Mouse (Mus musculus) liver, embryonic 14.5 days (tissue): ENCODE data around the gene Tom1l2. TPM values are rescaled to one million over a fixed set of nuclear protein-coding genes. Genes with fewer than 3 reads are reported as not detected.

Experiments used
- ATAC-seq: fragments of 200-750 bp; cut with Nextera tagmentation; 2 replicates; pipeline ENCODE4 v1.8.0; 2017; ENCODE audit warnings: moderate number of reproducible peaks, mild to moderate bottlenecking, moderate library complexity; ENCODE audit not compliant: insufficient read depth
- DNase-seq, 3 experiments: peaks; one replicate each; pipeline ENCODE4 v3.0.0-alpha.2; 2012 to 2013; ENCODE audit warnings: low read depth in 3 of 3, low spot score in 3 of 3
- H3K27ac ChIP-seq: fragments of 300-500 bp; sonication (generic); 2 replicates; pipeline ENCODE4 v1.5.1; 2014; ENCODE audit warnings: moderate library complexity, mild to moderate bottlenecking, control low read depth, inconsistent platforms
- H3K27me3 ChIP-seq: fragments of 300-500 bp; sonication (generic); 2 replicates; pipeline ENCODE4 v1.6.1; 2014; ENCODE audit warnings: mild to moderate bottlenecking, low read length, moderate library complexity; ENCODE audit not compliant: control insufficient read depth, insufficient read depth
- H3K36me3 ChIP-seq: fragments of 300-500 bp; sonication (generic); replicated peaks from 2 replicates; pipeline ENCODE4 v1.6.1; 2014; ENCODE audit warnings: low read depth; ENCODE audit not compliant: control insufficient read depth, insufficient read depth
- H3K4me1 ChIP-seq, 2 experiments: fragments of 200-500 bp in 1 of 2; fragments of 300-500 bp in 1 of 2; sonication (generic) in 1 of 2; replicated peaks; 2 replicates each; pipeline ENCODE4 v1.6.1; 2012 to 2014; ENCODE audit warnings: antibody characterized with exemption in 1 of 2, inconsistent platforms in 1 of 2, low read length in 1 of 2; ENCODE audit not compliant: control insufficient read depth in 2 of 2, insufficient read depth in 2 of 2
- H3K4me2 ChIP-seq: fragments of 300-500 bp; sonication (generic); 2 replicates; pipeline ENCODE4 v1.6.1; 2014; ENCODE audit warnings: low read depth, mild to moderate bottlenecking, control low read depth, moderate library complexity
- H3K4me3 ChIP-seq, 2 experiments: fragments of 200-500 bp in 1 of 2; fragments of 300-500 bp in 1 of 2; sonication (generic) in 1 of 2; 2 replicates each; pipeline ENCODE4 v1.5.1; 2012 to 2014; ENCODE audit warnings: low read depth in 2 of 2, low read length in 2 of 2, mild to moderate bottlenecking in 2 of 2, control low read depth in 1 of 2, inconsistent platforms in 1 of 2, moderate library complexity in 1 of 2; ENCODE audit not compliant: insufficient read depth in 1 of 2
- H3K9ac ChIP-seq: fragments of 300-500 bp; sonication (generic); replicated peaks from 2 replicates; pipeline ENCODE4 v1.6.1; 2014; ENCODE audit warnings: mild to moderate bottlenecking, control low read depth, moderate library complexity
- H3K9me3 ChIP-seq: fragments of 300-500 bp; sonication (generic); 2 replicates; pipeline ENCODE4 v1.6.1; 2016; ENCODE audit warnings: low read length, mixed read lengths; ENCODE audit not compliant: control insufficient read depth
- CTCF ChIP-seq: IDR thresholded peaks from 2 replicates; pipeline ENCODE4 v1.5.1; 2016; ENCODE audit warnings: antibody characterized with exemption, low read depth, control low read depth
- EP300 ChIP-seq: IDR thresholded peaks from 2 replicates; pipeline ENCODE4 v1.6.1; 2016; ENCODE audit warnings: antibody characterized with exemption, low read depth
- WGBS: fragments of 180-500 bp; shearing (Covaris S2); extraction: QIAGEN DNeasy Blood & Tissue Kit; methylation state at CpG from one replicate; pipeline ENCODE4 v1.1.7; 2014; ENCODE audit not compliant: insufficient replicate concordance; 5-methylcytosine and 5-hydroxymethylcytosine counted together
- polyA plus RNA-seq, 2 experiments: library from polyadenylated mRNA; depleted of rRNA in 1 of 2; stranded (reverse) in 1 of 2; unstranded in 1 of 2; fragments of >200 nt; fragmentation: Nextera tagmentation in 1 of 2; extraction: Ambion mirVana in 1 of 2; gene quantifications; 2 replicates each; pipeline versions ENCODE4 v1.2.1 to v1.2.3; 2012 to 2014

Gene Tom1l2
- polyA plus RNA-seq, 2 experiments, result 2.4 to 4.9 TPM

DNA sequence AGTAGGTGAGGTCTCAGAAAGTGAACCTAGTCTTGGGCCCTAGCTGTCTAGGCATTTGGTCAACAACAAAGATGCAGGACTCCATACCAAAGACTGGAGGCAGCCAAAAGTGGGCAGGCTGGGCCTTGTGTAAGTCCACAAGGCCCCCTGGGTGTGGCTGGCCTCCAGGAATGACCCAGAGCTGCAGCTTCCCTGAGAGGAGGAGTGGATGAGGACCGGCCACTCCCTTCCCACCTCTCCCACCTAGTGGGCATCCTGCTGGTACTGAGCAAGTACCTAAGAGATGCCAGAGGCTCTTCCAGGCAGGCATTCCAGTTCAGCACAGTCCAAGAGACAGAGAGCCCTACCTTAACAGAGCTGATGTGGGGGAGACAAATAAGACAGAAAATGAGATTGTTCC is 7.2 kb upstream of the Tom1l2 start:
- TF ChIP-seq CTCF, result no peak
- TF ChIP-seq EP300, result no peak
- no peaks in the 10 kb centered on the region for H3K27me3 ChIP-seq
- 65% methylated on average over 1 of the region's 1 CpGs for WGBS

DNA sequence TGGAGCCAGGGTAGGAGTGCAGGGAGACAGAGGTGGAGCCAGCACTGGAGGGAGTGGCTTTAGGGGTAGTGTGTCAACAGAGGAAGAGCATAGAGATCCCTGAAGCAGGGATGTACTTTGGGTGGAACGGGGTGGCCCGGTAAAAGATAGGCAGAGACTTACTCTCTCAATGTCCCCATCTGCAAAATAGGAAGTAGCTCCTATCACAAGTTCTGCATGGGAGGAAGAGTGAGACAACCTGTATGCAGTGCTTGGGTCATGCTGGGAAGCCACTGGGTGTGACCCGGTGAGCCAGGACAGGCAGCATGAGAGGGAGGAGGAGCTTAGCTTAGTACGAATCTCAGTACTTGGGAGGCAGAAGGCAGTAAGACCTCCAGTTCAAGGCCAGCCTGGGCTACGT is 6.4 kb upstream of the Tom1l2 start:
- TF ChIP-seq EP300 (no peak), CTCF (no peak)
- no peak for DNase-seq
- Histone ChIP-seq H3K4me1 (0 out of 4 replicates have a peak, but pooled peaks cover 0 to 2% of the 10 kb centered on the region in 2 experiments), H3K4me3 (no peak overlapping the region), H3K36me3 (no peaks in the 10 kb centered on the region), H3K9me3 (no peaks in the 10 kb centered on the region), H3K27ac (no peak overlapping the region), H3K9ac (no peak overlapping the region), H3K27me3 (no peaks in the 10 kb centered on the region), H3K4me2 (no peak overlapping the region)
- no peak for ATAC-seq
- WGBS, result 38% methylated on average over 5 of the region's 5 CpGs

More for the DNA sequence above, 7.2 kb upstream of the Tom1l2 start:
- ATAC-seq, result no peak
- DNase-seq, result no peak
- Histone ChIP-seq H3K27ac (no peak overlapping the region), H3K9ac (no peak overlapping the region), H3K9me3 (no peaks in the 10 kb centered on the region), H3K4me3 (no peak overlapping the region), H3K4me1 (0 out of 4 replicates have a peak, but pooled peaks cover 0 to 2% of the 10 kb centered on the region in 2 experiments), H3K4me2 (no peak overlapping the region), H3K36me3 (no peaks in the 10 kb centered on the region)

DNA sequence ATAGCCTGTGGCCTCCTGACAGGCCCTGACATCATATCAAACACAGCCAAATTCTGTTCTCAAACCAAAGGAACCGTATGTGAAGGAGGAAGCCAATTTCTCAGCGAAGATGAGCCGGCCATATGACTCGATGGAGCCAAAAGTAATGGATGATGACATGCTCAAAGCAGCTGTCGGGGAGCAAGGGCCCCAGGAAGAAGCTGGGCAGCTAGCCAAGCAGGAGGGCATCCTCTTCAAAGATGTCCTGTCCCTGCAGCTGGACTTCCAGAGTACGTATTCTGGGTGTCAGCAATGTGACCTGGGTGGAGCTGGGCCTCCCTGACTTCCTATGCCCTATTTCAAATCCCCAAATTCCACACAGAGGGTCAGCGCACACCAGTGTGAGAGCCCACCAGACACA is 5.8 kb upstream of the Tom1l2 start:
- Histone ChIP-seq H3K9me3 (no peaks in the 10 kb centered on the region), H3K4me3 (no peak overlapping the region), H3K4me2 (no peak overlapping the region), H3K9ac (no peak overlapping the region), H3K27ac (no peak overlapping the region), H3K4me1 (peaks cover 0 to 3% of the 10 kb centered on the region in 2 experiments; a peak in 1 of 4 replicates), H3K27me3 (no peaks in the 10 kb centered on the region), H3K36me3 (no peaks in the 10 kb centered on the region)
- ATAC-seq (no peak), DNase-seq (no peak)
- WGBS, result 59% methylated on average over 7 of the region's 7 CpGs
- TF ChIP-seq EP300 (no peak), CTCF (no peak)

- Histone ChIP-seq H3K27ac (no peak overlapping the region), H3K4me3 (no peak overlapping the region), H3K27me3 (no peaks in the 10 kb centered on the region), H3K36me3 (no peaks in the 10 kb centered on the region), H3K4me1 (peaks cover under 1 to 8% of the 10 kb centered on the region in 2 experiments; a peak in 2 of 4 replicates), H3K4me2 (no peak overlapping the region), H3K9me3 (no peaks in the 10 kb centered on the region), H3K9ac (no peak overlapping the region)
- no peak for DNase-seq
- ATAC-seq, result no peak
- no peak for TF ChIP-seq CTCF
- WGBS, result 23% methylated on average over 1 of the region's 1 CpGs
Measured at GRCm38 (mm10) chr11:60357116-60357515, 4.4 kb upstream of the Tom1l2 start.

- 74% methylated on average over 2 of the region's 2 CpGs for WGBS
- Histone ChIP-seq H3K4me2 (no peak overlapping the region), H3K9ac (no peak overlapping the region), H3K9me3 (no peaks in the 10 kb centered on the region), H3K27me3 (no peaks in the 10 kb centered on the region), H3K36me3 (no peaks in the 10 kb centered on the region), H3K27ac (no peak overlapping the region), H3K4me1 (peaks cover 3 to 17% of the 10 kb centered on the region in 2 experiments), H3K4me3 (no peak overlapping the region)
- ATAC-seq (no peak), DNase-seq (no peak)
- TF ChIP-seq EP300 (no peak), CTCF (no peak)
Measured at GRCm38 (mm10) chr11:60355952-60356351, 3.2 kb upstream of the Tom1l2 start.
